Mouse (Mus musculus): ENCODE results near the gene Maml2.

- TF ChIP-seq CTCF (IDR thresholded peaks at IDR 0.05; ENCODE audit: low read depth) (no peak), EP300 (optimal IDR thresholded peaks at IDR 0.05) (no peak)
Measured at GRCm38 (mm10) chr9:13457774-13458173, 160.0 kb downstream of the Maml2 start.

All from stomach, postnatal 0 days (tissue).